Mouse (Mus musculus) gastrocnemius, adult 8-10 months (tissue): ENCODE results near the gene Castor1. TPM values are rescaled to one million over a fixed set of nuclear protein-coding genes. Genes with fewer than 3 reads are reported as not detected.
"Not testable (repeated sequence)": the region's sequence is repeated elsewhere in the genome, so short reads cannot be mapped to it uniquely, and the experiment has no call there.

Experiments
- DNase-seq, 2 experiments: peaks; one replicate each; pipeline ENCODE4 v3.0.0; 2022; ENCODE audit warnings: low spot score in 2 of 2
- total RNA-seq, 4 experiments: library from RNA; stranded (reverse); gene quantifications; 2 replicates each; pipeline ENCODE4 v1.2.4; 2022

The Castor1 gene
- total RNA-seq = 1 to 10 TPM in 3 of 4 experiments, under 1 TPM in 1; 0.56 to 2.9 (median 1.8) TPM

DNA sequence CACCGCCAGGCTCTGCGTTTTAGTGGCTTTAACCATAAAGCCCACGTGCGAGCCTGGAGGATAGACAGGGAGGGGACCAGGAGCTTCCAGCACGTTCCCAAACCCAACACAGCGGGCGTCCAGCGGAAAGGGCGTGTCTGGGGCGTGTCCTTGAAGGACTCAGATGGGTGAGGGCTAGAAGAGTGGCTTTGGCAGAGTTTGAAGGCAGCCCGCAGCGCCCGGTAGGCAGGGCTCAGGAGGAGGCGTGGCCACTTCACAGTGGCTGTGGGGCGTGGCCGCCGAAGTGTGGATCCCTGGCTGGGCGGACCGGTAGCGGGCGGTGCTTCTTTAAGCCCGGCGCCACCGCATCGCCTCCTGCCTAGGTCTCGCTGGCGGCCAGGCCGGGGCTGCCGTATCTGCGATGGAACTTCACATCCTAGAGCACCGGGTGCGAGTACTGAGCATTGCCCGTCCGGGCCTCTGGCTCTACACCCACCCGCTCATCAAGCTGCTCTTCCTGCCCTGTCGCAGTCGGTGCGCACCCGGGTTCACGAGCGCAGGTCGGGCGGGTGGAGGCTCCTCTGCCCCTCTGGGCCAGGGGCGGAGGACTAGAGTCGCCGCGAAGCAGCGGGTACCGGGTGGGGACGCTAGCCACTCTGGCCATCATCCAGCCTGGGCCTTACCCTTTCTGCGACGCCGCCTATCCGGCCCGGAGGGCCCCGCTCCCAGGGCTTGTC is at the start of gene Castor1:
Gene Castor1, plus strand, starts transcription at position 312 of the 716 bp plus-strand sequence.
- peak; percentile 84 to 90 for DNase-seq

DNA sequence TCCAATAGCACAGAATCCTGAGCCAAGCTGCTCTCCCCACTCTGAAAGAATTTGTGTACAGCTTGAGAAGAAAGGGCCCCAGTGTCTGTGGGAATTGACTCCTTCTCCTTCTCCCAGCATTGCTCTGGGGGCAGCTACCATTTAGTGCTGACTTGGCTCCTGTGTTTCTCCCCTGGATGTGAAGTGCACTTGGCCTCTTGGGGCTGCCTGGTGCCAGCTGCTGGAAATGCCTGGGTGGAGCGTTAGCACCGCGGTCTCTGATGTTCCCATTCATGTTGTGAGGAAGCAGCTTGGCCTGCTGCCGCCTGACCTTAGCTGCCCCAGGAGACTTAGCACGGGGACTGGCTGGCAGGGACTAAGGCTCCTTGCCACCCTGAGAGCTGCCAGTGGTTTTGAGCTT is 43.4 kb upstream of the Castor1 start:
- DNase-seq = peak; percentile 84 to 89

DNA sequence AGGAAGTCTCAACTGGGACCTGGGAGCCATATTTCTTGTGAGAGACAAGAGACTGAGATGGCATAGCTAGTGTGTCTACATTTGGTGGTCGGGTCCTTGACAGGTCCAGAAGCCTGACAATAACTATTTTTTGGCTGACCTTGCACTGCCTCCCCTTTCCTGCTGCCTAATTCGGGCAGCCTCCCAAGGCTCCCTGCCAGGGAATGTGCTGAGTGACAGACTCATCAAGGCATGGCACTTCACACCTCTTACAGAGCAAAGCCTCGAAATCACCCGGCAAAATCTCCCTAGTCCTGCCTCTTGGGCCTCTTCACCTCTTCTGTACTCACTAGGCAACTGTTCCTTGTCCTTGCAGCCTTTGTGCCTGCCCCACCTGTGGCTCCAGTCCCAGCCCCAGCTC is 40.3 kb upstream of the Castor1 start:
- DNase-seq = peak in 1 of 2 experiments; percentile 47

DNA sequence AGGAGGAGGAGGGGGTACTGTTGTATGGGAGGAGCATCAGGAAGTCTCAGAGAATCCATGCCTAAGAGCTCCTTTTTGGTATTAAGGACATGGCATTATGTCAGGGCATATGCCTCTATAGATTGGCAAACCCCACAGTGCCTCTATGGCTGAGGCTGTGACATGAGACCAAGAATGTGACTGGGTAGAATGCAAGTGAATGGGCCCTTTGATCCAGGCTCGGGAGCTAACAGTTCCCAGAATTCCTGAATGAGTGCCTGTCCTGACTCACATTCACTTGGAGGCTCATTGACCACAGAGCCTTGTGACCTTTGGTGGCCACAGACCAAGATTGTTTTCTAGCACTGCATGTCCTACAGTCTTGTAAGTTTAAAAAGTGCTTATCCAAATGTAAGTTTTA is 36.0 kb upstream of the Castor1 start:
- DNase-seq = no peak

- no peak for DNase-seq
Measured at GRCm38 (mm10) chr11:4183511-4183910, 34.5 kb upstream of the Castor1 start.

GRCm38 (mm10) chr11:4184251-4184952 is 33.6 kb upstream of the Castor1 start:
- no peak for DNase-seq

GRCm38 (mm10) chr11:4185480-4185879 is 32.5 kb upstream of the Castor1 start:
- not testable (repeated sequence) for DNase-seq

DNA sequence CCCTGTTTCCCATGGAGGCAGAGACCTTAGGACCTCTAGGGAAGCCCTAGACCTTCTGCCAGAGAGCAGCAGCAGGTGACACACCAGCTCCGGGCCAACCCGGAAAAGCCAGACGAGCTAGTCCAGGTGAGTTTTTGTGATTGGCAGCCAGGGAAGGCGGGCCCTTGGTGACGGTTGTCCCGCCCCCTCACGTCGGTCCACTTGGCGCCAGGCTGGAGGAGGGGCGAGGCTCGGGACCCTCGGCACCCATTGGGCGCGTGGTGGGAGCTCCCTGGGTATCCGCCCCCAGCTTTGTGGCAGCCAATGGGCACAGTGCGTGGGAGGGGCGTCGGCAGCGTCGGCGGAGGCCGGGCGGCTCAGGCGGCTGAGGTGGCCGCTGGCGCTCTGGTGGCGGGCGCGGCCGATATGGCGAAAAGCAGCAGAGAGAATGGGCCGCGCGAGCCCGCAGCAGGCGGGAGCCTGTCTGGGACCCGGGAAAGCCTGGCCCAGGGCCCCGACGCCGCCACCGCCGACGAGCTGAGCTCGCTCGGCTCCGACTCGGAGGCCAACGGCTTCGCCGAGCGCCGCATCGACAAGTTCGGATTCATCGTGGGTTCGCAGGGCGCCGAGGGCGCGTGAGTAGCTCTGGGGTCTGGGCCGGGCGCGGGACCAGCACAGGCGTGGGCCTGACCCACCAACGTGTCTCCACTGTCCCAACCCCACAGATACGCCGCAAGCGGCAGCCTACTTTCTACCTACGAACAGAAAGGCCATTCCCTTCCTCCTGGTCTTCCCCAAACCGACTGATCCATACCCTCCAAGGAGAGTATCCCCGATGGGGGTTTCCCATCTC is 31.3 kb upstream of the Castor1 start, which contains the start of gene Tbc1d10a:
Gene Tbc1d10a, plus strand, starts transcription at position 304 of the 832 bp plus-strand sequence.
- DNase-seq = peak; percentile 96 to 97

- DNase-seq = no peak
Measured at GRCm38 (mm10) chr11:4187318-4187700, 30.7 kb upstream of the Castor1 start.

DNA sequence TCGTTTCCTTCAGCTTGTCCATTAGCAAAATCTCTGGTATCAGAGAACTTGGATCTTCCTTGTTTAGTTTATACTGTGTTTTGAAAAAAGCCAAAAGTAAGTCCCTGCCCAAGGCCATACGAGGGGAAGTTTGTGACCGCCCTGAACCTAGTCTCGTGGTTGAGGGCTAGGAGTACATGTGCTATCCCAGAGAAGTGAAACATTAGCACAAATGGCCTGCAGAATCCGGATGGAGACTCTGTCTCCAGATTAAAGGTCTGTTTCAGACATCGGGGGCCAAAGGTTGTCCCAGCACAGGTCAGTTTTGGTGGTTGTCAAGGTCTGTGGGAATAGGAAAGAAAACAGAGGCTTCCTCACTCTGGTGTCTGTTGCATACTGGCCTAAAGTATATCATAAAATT is 28.8 kb upstream of the Castor1 start:
- no peak for DNase-seq

- no peak for DNase-seq
Measured at GRCm38 (mm10) chr11:4190677-4191076, 27.3 kb upstream of the Castor1 start.

DNA sequence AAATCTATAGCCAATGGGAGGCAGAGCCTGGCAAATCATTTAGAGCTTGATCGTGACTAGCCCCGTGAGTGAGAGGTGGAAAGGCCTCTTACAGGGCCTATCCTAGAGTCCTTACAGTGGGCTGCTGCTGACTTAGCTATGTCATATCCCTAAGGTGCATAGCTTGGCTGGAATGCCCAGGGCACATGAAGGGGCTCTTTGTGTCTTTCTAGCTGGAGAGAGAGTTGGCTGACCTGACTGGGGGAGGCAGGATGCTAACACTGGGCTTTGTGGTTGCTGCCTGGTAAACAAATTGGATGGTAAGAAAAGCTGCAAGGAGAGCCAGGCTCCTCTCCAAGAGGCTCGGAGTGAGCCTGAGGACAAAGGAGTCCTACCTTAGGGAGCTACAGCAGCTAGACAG is 25.3 kb upstream of the Castor1 start:
- no peak for DNase-seq

DNA sequence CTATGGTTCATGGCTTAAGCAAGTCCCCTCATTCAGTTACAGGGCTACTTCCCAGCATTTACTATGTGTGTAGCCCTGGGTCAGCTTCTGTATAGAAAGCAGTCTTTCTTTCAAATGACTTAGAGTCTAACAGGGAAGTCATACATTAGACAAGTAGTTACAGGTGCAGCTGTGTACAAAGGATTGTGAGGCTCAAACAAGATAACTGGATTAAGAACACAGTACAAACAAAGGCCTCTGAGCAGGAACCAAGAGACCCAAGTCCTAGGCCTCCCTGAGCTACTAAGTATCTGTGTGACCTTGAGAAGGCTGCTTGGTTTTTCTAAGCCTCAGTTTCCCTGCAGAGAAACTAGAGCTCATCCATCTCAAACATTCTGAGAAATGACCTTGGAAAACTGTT is 24.6 kb upstream of the Castor1 start:
- no peak for DNase-seq

- DNase-seq = no peak
Measured at GRCm38 (mm10) chr11:4195597-4196031, 22.4 kb upstream of the Castor1 start.

- DNase-seq = no peak
Measured at GRCm38 (mm10) chr11:4196636-4197035, 21.4 kb upstream of the Castor1 start.

DNA sequence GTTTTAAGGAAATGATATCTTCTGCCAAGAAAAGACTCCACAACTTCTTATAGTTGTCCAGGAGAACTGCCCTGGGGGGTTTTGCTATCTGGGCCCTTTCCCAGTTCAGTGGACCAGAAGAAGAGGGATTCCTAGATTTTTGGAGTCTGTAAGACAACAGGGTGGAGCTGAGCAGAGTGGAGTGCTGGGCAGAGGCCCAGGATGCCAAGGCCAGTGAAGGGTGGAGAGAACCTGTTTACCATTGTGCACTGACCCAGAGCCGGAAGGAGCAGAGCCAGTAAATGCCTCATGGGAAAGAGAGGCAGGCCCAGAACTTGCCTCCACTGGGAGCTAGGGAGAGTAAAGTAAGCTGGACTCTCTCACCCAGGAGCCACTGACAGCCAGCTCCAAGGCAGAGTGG is 20.3 kb upstream of the Castor1 start:
- no peak for DNase-seq

- DNase-seq = no peak
Measured at GRCm38 (mm10) chr11:4201981-4202700, 15.9 kb upstream of the Castor1 start.

GRCm38 (mm10) chr11:4202995-4203704 is 14.9 kb upstream of the Castor1 start:
- no peak for DNase-seq

GRCm38 (mm10) chr11:4203705-4204074 is 14.3 kb upstream of the Castor1 start:
- peak; percentile 48 to 60 for DNase-seq

DNA sequence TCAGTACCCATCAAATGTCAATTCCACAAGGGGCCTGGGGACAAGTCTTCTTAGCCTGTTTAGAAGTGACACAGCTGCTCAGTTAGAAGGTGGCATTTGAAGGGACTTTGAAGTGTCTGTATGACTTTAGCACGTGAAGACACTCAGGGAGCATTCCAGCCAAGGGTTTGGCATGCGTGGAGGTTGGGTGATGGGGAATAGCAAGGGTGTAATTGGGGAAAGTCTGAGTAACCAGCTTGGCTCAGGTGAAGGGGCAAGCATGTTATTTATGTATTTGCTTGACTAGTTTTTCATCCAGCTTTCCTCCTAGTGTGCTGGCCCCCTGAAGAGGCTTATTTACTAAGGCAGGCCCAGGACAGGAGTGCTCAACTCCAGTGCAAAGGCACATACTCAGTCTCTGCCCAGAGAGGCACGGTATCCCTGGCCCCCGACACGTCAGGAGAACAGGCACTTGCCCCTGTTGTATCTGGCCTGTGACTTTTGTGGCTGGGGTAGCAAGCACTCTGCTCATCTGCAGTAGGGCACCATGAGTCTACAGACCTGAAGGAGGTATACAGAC is 12.8 kb upstream of the Castor1 start:
- DNase-seq = no peak
